Mouse (Mus musculus): ENCODE data around the gene Chst15.

Gene Chst15

DNA sequence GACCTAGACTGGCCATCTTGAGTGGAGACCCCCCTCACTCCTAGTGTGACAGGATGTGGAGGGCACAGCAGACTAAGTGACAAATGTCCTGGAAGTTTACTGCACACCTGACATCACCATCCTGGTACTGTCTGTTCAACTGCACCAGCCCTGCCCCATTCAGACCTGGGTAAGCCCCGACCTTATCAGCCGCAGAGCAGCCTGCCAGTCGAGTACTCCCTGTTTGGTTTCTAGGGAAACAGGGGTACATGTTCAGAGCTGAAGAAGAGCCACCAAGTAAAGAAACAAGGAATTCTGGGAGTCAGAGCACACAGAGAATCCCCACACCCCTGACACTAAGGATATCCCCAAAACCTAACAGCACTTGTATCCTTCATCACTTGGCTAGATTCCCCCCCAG lies 55.1 kb downstream of the Chst15 start:
- no peak for DNase-seq (ENCODE audit: low spot score)

GRCm38 (mm10) chr7:132260632-132261031 lies 56.4 kb downstream of the Chst15 start:
- no peak for DNase-seq (ENCODE audit: low spot score)

GRCm38 (mm10) chr7:132258817-132259216 lies 58.2 kb downstream of the Chst15 start:
- no peak for DNase-seq (ENCODE audit: low spot score)

- no peak for DNase-seq (ENCODE audit: low spot score)
Measured at GRCm38 (mm10) chr7:132258216-132258615, 58.8 kb downstream of the Chst15 start.

DNA sequence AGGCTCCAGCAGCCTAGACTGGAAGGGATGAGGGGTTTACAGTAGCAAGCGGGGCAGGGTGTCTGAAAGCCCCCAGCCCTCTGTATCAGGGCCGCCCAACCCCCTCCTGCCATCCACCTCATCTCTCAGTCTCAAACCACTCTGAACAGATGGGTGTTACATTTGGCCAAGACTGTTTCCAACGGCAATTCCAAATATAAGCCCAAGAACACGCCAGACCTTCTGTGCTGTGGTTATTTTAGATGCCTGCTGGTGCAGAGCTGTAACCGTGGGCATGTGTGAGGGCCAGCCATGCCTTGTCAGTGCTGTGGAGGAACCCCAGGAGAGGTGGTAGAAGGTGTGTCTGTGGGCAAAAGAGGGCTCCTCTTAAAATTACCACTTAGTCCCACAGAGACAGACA lies 63.5 kb downstream of the Chst15 start:
- DNase-seq (ENCODE audit: low spot score): no peak

DNA sequence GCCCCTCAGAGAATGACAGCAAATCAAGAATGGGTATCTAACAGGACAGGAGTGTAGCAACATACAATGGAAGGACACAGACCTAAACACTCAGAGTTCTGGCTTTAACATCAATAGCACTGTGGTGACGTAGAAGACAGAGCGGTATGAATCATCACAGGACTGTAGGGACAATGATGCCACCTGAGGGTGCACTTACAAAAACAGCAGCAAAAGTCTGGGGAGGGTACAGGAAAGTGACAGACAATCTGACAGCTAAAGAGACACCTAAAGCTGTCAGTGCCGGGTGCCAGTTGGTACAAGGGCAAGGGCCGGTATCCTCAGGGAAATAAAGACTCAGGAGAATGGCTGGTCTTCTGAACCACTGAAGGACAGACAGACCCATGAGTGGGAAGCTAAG lies 64.0 kb downstream of the Chst15 start:
- no peak for DNase-seq (ENCODE audit: low spot score)

DNA sequence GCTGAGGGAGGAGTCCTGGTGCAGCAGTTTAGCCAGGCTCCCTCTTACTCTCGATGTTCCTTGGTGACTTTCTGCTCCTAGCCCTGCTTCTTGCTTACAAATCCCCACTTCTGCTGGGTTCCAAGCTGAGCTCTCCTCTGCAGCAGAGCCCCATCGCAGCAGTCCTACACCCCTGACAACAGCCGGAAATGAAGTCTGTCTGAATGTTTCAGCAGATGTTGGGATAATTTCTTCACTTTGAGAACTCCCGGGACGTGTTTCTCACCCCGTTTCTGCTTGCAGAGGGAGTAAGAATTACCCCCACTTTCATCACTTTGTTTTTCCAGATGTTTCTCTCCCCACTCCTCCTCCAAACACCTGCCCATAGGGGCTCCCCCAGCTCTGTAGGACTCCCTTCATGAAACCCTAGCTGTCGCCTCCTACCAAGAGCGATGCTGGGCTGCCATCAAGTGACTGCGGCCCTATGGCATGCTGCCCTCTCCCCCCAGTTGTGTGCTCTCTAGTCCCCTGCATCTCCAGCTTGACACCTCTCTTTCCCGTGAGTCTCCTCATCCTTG lies 67.4 kb downstream of the Chst15 start:
- DNase-seq (ENCODE audit: low spot score): no peak

- no peak for DNase-seq (ENCODE audit: low spot score)
Measured at GRCm38 (mm10) chr7:132247567-132247966, 69.5 kb downstream of the Chst15 start.

DNA sequence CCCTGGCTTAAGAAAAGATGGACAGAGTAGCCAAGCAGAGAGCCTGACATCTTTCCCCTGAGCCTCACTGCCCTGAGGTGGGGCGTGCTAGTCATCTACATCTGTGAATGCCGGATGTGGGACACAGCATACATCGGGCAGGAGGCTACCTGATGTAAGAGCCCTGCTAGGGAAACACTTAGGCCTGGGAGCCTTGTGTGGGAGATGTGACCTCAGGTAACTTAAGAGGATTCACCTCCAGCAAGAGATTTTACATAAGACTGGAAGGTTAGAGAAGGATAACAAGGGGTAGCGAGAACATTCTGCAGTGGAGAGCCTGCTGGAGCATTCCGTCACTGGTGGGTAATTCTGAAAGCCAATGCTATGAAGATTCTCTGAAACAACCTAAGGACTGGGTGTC lies 69.9 kb downstream of the Chst15 start:
- DNase-seq (ENCODE audit: low spot score): no peak

- no peak for DNase-seq (ENCODE audit: low spot score)
Measured at GRCm38 (mm10) chr7:132245730-132246129, 71.3 kb downstream of the Chst15 start.

DNA sequence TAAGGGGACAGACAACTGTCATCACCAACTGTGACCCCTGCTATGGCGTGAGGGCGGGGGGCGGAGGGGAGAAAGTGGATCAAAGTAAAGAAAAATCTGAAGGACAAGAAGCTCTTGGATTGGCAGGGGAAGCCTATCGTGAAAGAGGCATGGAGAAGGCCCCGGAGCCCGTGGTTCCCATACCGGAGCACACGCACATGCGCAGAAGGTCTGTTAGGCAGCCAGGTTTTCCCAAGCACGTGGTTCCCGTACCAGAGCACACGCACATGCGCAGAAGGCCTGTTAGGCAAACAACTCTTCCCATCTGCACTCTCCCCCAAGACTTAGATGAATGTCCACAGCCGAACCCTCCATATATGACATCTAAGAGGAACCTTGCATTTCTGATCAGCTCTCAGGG lies 72.4 kb downstream of the Chst15 start:
- no peak for DNase-seq (ENCODE audit: low spot score)

DNA sequence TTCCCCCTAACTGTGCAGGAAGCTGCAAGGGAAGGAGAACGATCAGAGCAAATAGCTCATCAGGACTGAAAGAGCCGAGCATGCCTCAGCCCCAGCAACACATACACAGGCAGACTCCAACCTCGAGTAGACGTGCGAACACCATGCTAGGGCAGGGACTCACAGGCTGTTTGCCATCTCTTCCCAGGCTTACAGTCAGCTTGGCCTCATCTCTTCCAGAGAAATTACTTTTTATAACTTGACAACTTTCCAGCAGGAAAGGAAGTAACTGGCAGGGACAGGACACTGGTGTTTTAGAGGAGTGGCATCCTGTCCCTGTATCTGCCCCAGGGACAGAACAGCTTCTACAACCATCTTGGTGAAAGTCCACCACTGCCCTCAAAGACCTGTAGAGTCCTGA lies 73.8 kb downstream of the Chst15 start:
- DNase-seq (ENCODE audit: low spot score): no peak

GRCm38 (mm10) chr7:132242617-132243141 lies 74.3 kb downstream of the Chst15 start:
- DNase-seq (ENCODE audit: low spot score): no peak

DNA sequence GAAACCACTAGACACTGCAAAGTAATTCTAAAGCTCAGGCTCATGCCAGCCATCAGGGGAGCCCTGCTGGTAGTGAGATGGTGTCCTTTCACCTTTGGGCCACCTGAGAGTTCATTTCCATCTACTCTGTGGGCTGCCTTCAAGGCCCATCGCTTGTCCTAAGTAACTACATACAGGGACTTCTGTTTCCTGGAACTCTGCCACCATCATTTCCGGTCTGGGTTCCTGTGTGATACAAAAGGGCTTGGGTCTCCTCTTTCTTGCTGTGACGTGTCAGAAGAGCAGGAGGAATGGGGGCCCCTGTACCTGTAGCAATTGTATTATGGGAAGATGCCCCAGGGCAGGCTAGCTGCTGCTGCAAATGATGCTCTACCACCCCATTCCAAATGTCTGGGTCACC lies 78.1 kb downstream of the Chst15 start:
- DNase-seq (ENCODE audit: low spot score): no peak

- DNase-seq (ENCODE audit: low spot score): no peak
Measured at GRCm38 (mm10) chr7:132237191-132237590, 79.8 kb downstream of the Chst15 start.

GRCm38 (mm10) chr7:132236789-132237188 lies 80.2 kb downstream of the Chst15 start:
- DNase-seq (ENCODE audit: low spot score): no peak

DNA sequence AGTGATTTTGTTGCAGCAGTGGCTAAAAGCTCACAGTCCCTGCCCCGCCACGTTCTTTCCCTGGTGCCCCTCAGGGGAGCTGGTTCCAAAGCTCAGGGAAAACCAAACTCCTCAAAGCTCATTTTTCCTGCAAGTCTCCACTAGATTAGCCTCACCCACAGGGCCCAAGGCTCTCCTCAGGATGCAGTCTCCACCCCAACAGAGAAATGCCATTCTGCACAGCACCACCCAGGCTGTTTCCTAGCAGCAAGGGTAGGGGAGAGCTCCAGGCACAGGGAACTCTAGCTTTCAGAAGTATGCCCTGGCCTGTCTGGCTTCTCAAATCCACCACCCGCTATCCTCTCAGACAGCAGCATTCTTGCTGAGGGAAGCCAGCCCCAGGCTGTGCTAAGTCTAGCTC lies 82.8 kb downstream of the Chst15 start:
- no peak for DNase-seq (ENCODE audit: low spot score)

GRCm38 (mm10) chr7:132233732-132234131 lies 83.3 kb downstream of the Chst15 start:
- no peak for DNase-seq (ENCODE audit: low spot score)

DNA sequence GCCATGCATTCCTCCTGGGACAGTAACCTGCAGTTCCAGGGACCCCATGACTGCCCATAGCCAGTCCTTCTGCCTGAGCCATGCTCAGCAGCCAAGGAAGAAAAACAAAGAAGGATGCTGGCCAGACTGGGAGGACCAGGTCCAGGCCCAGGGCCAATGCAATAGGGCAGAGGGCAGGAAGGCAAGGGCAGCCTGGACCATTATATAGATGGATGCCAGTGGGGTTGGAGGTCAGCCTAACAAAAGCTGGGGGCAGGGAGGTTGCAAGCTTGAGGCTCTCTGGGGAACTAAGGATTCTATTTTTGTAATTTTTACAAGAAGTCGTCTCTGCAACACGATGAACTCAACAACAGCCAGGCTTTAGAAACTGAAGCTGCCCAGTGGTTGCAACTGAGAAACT lies 84.1 kb downstream of the Chst15 start:
- no peak for DNase-seq (ENCODE audit: low spot score)

DNA sequence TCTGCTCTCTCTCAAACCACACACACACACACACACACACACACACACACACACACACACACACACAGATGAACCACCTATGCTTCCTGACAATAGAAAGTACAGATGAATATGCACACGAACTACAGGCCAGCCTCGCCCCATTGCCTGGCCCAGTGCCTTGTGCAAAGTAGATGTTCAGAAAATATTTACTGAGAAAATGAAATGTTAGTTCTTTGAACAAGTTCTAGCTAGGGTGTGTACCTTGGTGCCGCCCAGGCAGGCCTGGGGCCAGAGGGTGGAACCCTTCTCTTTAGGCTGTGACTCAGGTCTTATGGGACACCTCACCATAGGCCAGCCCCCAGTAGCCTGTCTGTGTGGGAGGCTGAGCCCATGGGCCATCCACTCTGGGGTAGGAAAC lies 85.6 kb downstream of the Chst15 start:
- DNase-seq (ENCODE audit: low spot score): no peak

DNA sequence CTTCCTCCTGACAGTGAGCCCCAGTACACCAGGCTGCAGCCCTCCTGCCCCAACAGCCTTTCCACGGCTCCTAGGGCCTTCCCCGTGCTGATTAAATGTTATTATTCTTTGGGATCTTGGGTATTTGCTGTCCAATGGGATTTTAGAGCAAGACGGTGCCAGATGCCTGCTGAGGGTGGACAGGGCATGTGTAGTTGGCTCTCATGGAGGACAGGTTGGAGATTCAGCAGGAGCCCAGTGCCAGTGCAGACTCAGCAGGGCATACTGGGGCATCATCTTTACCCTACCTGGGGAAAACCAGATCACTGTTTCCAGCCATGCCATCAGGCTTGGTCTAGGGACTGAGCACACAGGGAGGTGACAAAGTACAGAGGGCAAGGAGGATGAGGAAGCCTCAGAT lies 86.1 kb downstream of the Chst15 start:
- DNase-seq (ENCODE audit: low spot score): no peak

DNA sequence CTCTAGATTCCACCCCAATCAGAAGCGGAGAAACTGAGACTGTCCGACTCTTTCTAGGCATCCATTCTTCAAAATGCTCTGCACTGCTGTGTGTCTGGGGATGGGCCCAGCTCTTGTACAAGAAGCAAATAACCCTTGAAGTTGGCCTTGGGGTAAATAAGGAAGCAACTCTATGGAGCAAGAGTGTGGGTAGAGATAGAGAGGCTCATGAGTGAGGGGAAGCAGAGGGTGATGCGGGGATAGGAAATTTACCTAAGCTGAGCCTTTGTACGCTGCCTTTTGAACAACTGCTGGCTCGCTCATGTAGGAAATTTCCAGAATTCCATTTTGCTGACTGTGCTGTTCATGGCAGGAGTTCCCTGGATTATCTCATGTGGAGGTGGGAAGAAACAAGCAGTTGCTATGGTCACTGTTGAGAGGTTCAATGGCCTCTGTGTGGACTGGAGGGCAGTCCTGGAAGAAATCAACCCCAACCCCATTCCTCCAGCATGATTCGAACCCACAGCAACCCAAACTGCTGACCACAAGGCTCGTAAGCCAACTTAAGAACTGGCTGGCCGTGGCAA lies 89.9 kb downstream of the Chst15 start:
- no peak for DNase-seq (ENCODE audit: low spot score)

DNA sequence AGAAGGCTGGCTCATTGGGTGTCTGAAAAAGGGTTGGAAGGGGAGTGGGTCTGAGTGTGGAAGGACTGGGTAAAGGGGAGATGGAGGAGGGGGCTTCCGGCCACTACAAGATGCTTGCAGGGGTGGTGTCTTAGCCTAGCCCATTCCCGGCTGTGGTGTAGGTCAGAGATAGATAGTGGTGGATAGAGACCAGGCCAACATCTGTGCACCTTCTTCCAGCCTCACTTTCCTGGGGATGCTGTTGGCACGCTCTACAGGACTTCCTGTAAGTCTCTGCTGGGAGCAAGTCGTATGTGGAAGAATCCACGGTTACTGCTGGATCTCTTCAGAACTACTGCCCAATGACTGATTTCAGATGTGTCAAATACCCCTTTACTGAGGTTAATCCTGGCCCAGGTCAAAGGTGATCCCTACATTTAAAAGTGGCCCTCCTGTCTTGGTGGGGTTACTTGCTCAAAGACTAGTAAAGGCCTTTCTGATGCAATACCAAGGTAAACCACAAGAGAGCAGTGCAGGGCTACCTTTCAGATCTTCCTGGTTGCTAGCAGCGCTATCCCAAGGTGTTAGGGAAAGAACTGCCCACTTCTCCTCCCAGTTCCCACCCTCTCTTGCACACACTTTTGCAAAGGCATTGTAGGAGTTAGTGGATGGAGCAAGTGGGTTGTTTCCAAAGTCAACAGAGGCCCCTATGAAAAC lies 90.5 kb downstream of the Chst15 start:
- DNase-seq (ENCODE audit: low spot score): peak; percentile 51

All from urinary bladder, postnatal 10 days (tissue).